Mouse (Mus musculus) heart, embryonic 16.5 days (tissue): Measurements from ENCODE around the gene Shisa9. TPM values are rescaled to one million over a fixed set of nuclear protein-coding genes. Genes with fewer than 3 reads are reported as not detected.
A peak's percentile ranks its signal among the peaks of the same experiment; 100 is the strongest.

Experiments used
- ATAC-seq: fragments of 200-750 bp; cut with Nextera tagmentation; replicated peaks from 2 replicates; pipeline ENCODE4 v1.8.0; 2017; ENCODE audit warnings: moderate number of reproducible peaks; ENCODE audit not compliant: insufficient read depth, low FRiP score; ENCODE audit errors: extremely low read depth
- H3K27ac ChIP-seq: fragments of 300-500 bp; sonication (generic); 2 replicates; pipeline ENCODE4 v1.5.1; 2014; ENCODE audit warnings: mild to moderate bottlenecking, low read length, control low read depth, moderate library complexity
- H3K27me3 ChIP-seq: fragments of 300-500 bp; sonication (generic); 2 replicates; pipeline ENCODE4 v1.6.1; 2014; ENCODE audit warnings: low read length, mixed read lengths; ENCODE audit not compliant: control insufficient read depth, insufficient read depth
- H3K36me3 ChIP-seq: fragments of 300-500 bp; sonication (generic); 2 replicates; pipeline ENCODE4 v1.6.1; 2014; ENCODE audit not compliant: control insufficient read depth, insufficient read depth
- H3K4me1 ChIP-seq: fragments of 300-500 bp; sonication (generic); 2 replicates; pipeline ENCODE4 v1.6.1; 2014; ENCODE audit warnings: low read length, mixed read lengths; ENCODE audit not compliant: control insufficient read depth, insufficient read depth
- H3K4me2 ChIP-seq: fragments of 300-500 bp; sonication (generic); 2 replicates; pipeline ENCODE4 v1.6.1; 2014; ENCODE audit warnings: low read depth, mild to moderate bottlenecking, control low read depth, low read length
- H3K4me3 ChIP-seq: fragments of 300-500 bp; sonication (generic); 2 replicates; pipeline ENCODE4 v1.5.1; 2014; ENCODE audit warnings: mild to moderate bottlenecking, control low read depth, low read length
- H3K9ac ChIP-seq: fragments of 300-500 bp; sonication (generic); 2 replicates; pipeline ENCODE4 v1.6.1; 2014; ENCODE audit warnings: low read length, control low read depth
- H3K9me3 ChIP-seq: fragments of 300-500 bp; sonication (generic); replicated peaks from 2 replicates; pipeline ENCODE4 v1.6.1; 2016; ENCODE audit warnings: low read length; ENCODE audit not compliant: control insufficient read depth
- WGBS: fragments of 180-500 bp; shearing (Covaris S2); extraction: QIAGEN DNeasy Blood & Tissue Kit; methylation state at CpG from one replicate; pipeline ENCODE4 v1.1.7; 2014; 5-methylcytosine and 5-hydroxymethylcytosine counted together
- polyA plus RNA-seq: library from polyadenylated mRNA; unstranded; fragments of >200 nt; fragmentation: Nextera tagmentation; extraction: Ambion mirVana; gene quantifications from 2 replicates; pipeline ENCODE4 v1.2.1, GENCODE M21; 2015

Gene Shisa9
- polyA plus RNA-seq, 1 experiment from 2014 or later, result 0.77 TPM

DNA sequence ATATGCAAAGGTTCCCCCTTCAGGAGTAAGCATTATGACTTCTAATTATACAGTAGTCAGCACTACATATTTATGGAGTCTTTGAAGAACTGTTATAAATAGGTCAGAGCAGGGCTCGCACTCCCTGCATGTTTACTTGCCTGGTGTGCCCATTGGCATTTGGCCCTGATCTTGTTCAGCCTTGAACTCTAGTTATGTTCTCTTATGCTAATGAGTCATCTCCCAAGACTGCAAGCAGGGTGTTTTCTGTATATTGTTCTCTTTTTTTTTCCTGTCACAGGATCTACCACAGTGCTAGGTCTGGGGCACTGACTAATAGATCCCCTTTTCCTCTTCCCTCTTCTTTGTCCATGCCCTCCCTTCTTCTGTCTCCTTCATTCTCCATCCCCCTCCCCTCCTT, 48.5 kb downstream of the Shisa9 start:
- H3K4me3 ChIP-seq, result no peak overlapping the region
- no peaks in the 10 kb centered on the region for H3K36me3 ChIP-seq
- H3K27me3 ChIP-seq, result no peaks in the 10 kb centered on the region
- no peaks in the 10 kb centered on the region for H3K9me3 ChIP-seq
- H3K27ac ChIP-seq, result no peak overlapping the region
- H3K9ac ChIP-seq, result no peak overlapping the region
- no peak for ATAC-seq
- no peak overlapping the region for H3K4me2 ChIP-seq
- H3K4me1 ChIP-seq, result no peaks in the 10 kb centered on the region
- WGBS, result 40% methylated on average over 1 of the region's 1 CpGs

DNA sequence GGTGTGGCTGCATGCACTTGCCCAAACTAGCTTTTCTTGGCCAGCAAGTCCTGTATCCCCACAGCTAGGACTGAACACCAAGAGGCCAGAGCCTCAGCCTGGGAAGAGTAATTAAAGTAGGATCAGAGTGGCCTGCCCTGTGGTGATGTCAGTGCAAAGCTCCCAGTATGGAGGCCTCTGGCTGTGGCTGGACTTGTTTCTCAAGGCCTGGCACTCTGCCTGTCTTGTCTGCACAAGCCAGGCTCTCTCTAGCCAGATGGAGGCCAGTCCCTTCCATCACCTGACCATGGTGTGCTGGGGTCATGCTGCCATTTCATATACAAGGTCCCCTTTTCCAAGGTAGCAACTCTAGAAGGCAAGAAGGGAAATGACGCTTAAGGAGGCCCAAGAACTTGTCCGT, 51.0 kb downstream of the Shisa9 start:
- Histone ChIP-seq H3K4me2 (no peak overlapping the region), H3K9ac (no peak overlapping the region), H3K4me3 (no peak overlapping the region), H3K9me3 (no peaks in the 10 kb centered on the region), H3K27ac (no peak overlapping the region), H3K36me3 (no peaks in the 10 kb centered on the region), H3K4me1 (no peaks in the 10 kb centered on the region), H3K27me3 (no peaks in the 10 kb centered on the region)
- no peak for ATAC-seq
- WGBS, result 56% methylated on average over 2 of the region's 2 CpGs

DNA sequence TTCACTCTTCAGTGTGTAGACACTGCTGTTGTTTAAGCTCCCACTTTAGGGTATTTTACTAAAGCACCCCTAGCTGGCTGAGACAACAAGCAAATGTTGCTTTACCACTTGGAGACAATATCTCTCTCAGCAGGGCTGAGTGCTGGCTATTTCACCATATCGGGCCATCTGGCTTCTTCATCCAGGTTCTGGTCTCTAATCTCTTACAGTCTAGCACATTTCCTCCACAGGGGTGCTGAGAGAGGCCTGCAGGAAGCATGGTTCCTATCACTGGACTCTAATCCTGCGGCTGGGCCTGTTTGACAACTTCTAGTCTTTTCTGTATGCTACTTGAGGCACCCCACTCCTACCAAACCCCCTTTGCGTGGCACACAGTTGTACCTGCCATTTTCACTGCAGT, 51.7 kb downstream of the Shisa9 start:
- ATAC-seq, result no peak
- H3K4me1 ChIP-seq, result peaks cover 4% of the 10 kb centered on the region
- WGBS, result 44% methylated on average over 3 of the region's 3 CpGs

DNA sequence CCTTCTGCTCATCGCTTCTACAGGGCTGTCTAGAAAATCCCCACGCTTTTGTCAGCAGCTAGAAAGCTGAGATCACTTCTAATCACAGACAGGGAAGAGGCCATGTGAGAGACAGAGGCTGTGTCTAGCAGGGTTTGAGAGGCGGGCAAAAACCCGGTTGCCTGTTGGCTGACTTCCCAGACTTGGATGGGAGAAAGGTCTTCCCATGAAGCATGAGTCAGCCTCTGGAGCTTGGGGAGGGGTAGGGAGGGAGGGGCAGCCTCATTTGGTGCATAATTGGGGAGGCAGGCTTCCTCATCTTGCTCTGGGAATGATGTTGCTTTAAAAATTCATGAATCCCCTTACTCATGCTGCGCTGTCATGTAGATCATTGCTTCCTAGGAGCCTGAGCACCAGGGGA, 57.0 kb downstream of the Shisa9 start:
- ATAC-seq, result peak; percentile 89
- Histone ChIP-seq H3K4me1 (peaks cover 5% of the 10 kb centered on the region), H3K27ac (no peak overlapping the region), H3K27me3 (no peaks in the 10 kb centered on the region), H3K9ac (no peak overlapping the region), H3K9me3 (no peaks in the 10 kb centered on the region), H3K4me2 (no peak overlapping the region), H3K4me3 (no peak overlapping the region), H3K36me3 (no peaks in the 10 kb centered on the region)
- 26% methylated on average over 5 of the region's 5 CpGs for WGBS

More for the DNA sequence above, 51.7 kb downstream of the Shisa9 start:
- no peaks in the 10 kb centered on the region for H3K9me3 ChIP-seq
- no peaks in the 10 kb centered on the region for H3K27me3 ChIP-seq
- no peak overlapping the region for H3K27ac ChIP-seq
- no peaks in the 10 kb centered on the region for H3K36me3 ChIP-seq
- no peak overlapping the region for H3K9ac ChIP-seq
- no peak overlapping the region for H3K4me3 ChIP-seq
- H3K4me2 ChIP-seq, result no peak overlapping the region

DNA sequence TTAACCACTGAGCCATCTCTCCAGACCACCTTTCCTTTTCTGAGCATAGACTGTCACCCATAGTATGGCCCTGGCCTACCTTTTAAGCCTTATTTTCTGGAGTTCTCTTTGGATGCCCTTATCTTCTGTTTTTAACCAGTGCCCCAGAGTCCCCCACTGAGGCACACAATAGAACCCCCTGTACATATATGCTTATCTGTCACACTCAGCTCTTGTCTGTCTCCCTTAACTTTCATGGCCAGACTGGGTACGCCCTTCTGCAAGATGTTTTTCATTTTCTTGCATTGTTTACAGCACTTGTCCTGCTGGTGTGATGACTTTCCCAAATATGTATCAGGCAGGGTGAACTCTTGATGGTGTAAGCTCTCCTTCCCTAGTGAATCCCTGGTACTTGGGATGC, 68.1 kb downstream of the Shisa9 start:
- Histone ChIP-seq H3K36me3 (no peaks in the 10 kb centered on the region), H3K4me1 (no peaks in the 10 kb centered on the region), H3K4me3 (no peak overlapping the region), H3K4me2 (no peak overlapping the region), H3K27ac (no peak overlapping the region), H3K9ac (no peak overlapping the region), H3K27me3 (no peaks in the 10 kb centered on the region), H3K9me3 (no peaks in the 10 kb centered on the region)
- 82% methylated on average over 1 of the region's 1 CpGs for WGBS
- no peak for ATAC-seq

DNA sequence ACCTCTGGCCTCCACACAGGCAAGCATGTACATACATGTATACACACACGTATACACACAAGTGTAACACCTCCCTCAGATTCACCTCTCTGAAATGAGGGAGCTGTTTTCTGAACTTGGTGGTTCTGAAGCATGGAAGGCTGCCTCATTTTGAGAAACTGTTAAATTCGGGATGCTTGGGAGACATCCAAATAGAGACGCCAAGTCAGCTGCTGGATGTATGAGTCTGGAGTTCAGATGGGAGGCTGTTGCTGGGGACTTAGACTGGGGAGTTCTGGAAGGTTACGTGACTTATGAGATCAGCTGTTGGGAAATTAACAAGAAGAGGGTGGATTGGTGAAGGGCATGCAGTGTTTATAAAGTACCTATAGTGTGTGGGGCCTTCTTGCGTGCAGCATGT, 88.7 kb downstream of the Shisa9 start:
- no peak overlapping the region for H3K4me2 ChIP-seq
- H3K27ac ChIP-seq, result no peak overlapping the region
- H3K36me3 ChIP-seq, result no peaks in the 10 kb centered on the region
- no peaks in the 10 kb centered on the region for H3K4me1 ChIP-seq
- 74% methylated on average over 5 of the region's 5 CpGs for WGBS
- H3K4me3 ChIP-seq, result no peak overlapping the region
- H3K9me3 ChIP-seq, result no peaks in the 10 kb centered on the region
- no peak overlapping the region for H3K9ac ChIP-seq
- no peaks in the 10 kb centered on the region for H3K27me3 ChIP-seq
- ATAC-seq, result no peak

DNA sequence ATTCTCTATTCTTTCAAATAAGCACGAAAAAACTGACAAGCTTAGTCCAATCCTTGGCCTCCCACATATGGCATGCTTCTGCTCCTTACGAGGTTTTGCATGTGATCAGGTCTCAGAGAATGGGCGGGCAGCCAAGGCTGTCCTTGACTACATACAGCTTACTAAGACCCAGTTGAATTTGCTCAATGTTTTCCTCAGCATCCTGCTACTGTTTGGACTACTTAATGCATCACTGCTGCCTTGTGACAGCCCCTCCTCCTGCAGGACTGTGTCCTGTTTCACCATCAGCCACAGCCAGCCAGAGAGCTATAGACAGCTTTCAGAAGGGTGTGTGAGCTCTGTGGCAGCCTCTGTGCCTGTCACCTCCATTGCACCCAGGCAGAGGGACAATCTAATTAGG, 92.4 kb downstream of the Shisa9 start:
- 34% methylated on average over 3 of the region's 3 CpGs for WGBS
- no peaks in the 10 kb centered on the region for H3K4me1 ChIP-seq
- H3K9ac ChIP-seq, result no peak overlapping the region
- H3K4me3 ChIP-seq, result no peak overlapping the region
- no peaks in the 10 kb centered on the region for H3K9me3 ChIP-seq
- no peaks in the 10 kb centered on the region for H3K36me3 ChIP-seq
- H3K27me3 ChIP-seq, result no peaks in the 10 kb centered on the region
- ATAC-seq, result no peak
- H3K27ac ChIP-seq, result no peak overlapping the region
- no peak overlapping the region for H3K4me2 ChIP-seq

DNA sequence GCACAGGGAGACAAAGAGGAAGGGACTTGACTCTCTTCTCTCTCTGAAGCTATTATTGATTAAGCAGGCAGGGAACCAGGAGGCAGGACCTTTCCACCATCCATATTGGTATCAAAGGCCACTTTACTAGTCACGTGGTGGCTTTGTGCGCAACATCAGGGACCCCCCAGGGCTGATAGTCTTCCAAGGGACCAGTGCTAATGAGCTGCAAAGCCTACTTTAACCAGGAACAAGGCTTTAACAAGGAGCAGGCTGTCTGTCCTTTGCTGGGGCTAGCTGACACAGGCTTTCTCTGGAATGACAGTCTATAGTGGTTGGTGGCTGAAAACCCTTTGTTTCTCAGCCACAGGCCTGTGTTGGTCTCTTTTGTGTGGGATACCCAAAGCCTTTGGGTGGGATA, 92.8 kb downstream of the Shisa9 start:
- ATAC-seq, result no peak
- 48% methylated on average over 2 of the region's 2 CpGs for WGBS

DNA sequence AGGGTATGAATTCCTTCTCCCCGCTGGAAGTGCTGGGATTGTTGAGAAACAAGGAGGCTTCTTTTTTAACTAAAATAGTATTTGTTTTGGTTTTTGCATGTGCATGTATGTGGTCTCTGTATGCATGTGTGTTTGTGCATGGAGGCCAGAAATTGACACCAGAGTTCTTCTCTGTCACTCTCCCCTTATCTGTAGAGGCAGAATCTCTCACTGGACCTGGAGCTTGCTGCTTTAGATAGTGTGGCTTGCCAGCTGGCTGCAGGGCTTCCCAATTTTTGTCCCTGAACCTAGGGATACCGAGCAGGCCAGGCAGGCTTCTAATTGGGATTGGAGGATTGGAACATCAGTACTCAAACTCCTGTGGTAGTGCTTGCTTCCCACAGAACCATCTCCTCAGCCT, 99.2 kb downstream of the Shisa9 start:
- Histone ChIP-seq H3K36me3 (no peaks in the 10 kb centered on the region), H3K9ac (no peak overlapping the region), H3K27me3 (no peaks in the 10 kb centered on the region), H3K4me1 (no peaks in the 10 kb centered on the region), H3K4me2 (no peak overlapping the region), H3K9me3 (no peaks in the 10 kb centered on the region), H3K27ac (no peak overlapping the region), H3K4me3 (no peak overlapping the region)
- ATAC-seq, result no peak
- 63% methylated on average over 2 of the region's 2 CpGs for WGBS

More for the DNA sequence above, 92.8 kb downstream of the Shisa9 start:
- no peak overlapping the region for H3K9ac ChIP-seq
- no peaks in the 10 kb centered on the region for H3K36me3 ChIP-seq
- H3K4me1 ChIP-seq, result no peaks in the 10 kb centered on the region
- H3K4me2 ChIP-seq, result no peak overlapping the region
- H3K27me3 ChIP-seq, result no peaks in the 10 kb centered on the region
- no peak overlapping the region for H3K27ac ChIP-seq
- no peak overlapping the region for H3K4me3 ChIP-seq
- no peaks in the 10 kb centered on the region for H3K9me3 ChIP-seq
